Mouse (Mus musculus) midbrain, embryonic 15.5 days (tissue): ENCODE data around the gene Ppia. TPM values are rescaled to one million over a fixed set of nuclear protein-coding genes. Genes with fewer than 3 reads are reported as not detected.
"Not testable (repeated sequence)": the region's sequence is repeated elsewhere in the genome, so short reads cannot be mapped to it uniquely, and the experiment has no call there.

Experiments
- ATAC-seq: fragments of 200-750 bp; cut with Nextera tagmentation; replicated peaks from 2 replicates; pipeline ENCODE4 v1.8.0; 2017; ENCODE audit warnings: moderate TSS enrichment
- H3K27ac ChIP-seq: fragments of 300-500 bp; sonication (generic); 2 replicates; pipeline ENCODE4 v1.5.1; 2015; ENCODE audit warnings: mild to moderate bottlenecking, inconsistent platforms
- H3K27me3 ChIP-seq: fragments of 300-500 bp; sonication (generic); replicated peaks from 2 replicates; pipeline ENCODE4 v1.6.1; 2015; ENCODE audit warnings: inconsistent platforms
- H3K36me3 ChIP-seq: fragments of 300-500 bp; sonication (generic); replicated peaks from 2 replicates; pipeline ENCODE4 v1.6.1; 2015; ENCODE audit warnings: inconsistent platforms
- H3K4me1 ChIP-seq: fragments of 300-500 bp; sonication (generic); 2 replicates; pipeline ENCODE4 v1.6.1; 2015; ENCODE audit warnings: inconsistent platforms
- H3K4me2 ChIP-seq: fragments of 300-500 bp; sonication (generic); 2 replicates; pipeline ENCODE4 v1.6.1; 2015; ENCODE audit warnings: inconsistent platforms, mild to moderate bottlenecking, moderate library complexity
- H3K4me3 ChIP-seq: fragments of 300-500 bp; sonication (generic); 2 replicates; pipeline ENCODE4 v1.5.1; 2015; ENCODE audit warnings: mild to moderate bottlenecking, inconsistent platforms
- H3K9ac ChIP-seq: fragments of 300-500 bp; sonication (generic); 2 replicates; pipeline ENCODE4 v1.6.1; 2015; ENCODE audit warnings: mild to moderate bottlenecking, inconsistent platforms
- H3K9me3 ChIP-seq: fragments of 300-500 bp; sonication (generic); 2 replicates; pipeline ENCODE4 v1.6.1; 2016; ENCODE audit warnings: inconsistent platforms
- WGBS: fragments of 180-500 bp; shearing (Covaris S2); methylation state at CpG from one replicate; pipeline ENCODE4 v1.1.7; 2015; ENCODE audit warnings: mixed read lengths; 5-methylcytosine and 5-hydroxymethylcytosine counted together
- polyA plus RNA-seq: library from polyadenylated mRNA; unstranded; fragments of >200 nt; fragmentation: Nextera tagmentation; extraction: Ambion mirVana; gene quantifications from 2 replicates; pipeline ENCODE4 v1.2.1, GENCODE M21; 2015

The Ppia gene
- polyA plus RNA-seq, result 3,416 and 3,418 TPM in 2 replicates

GRCm38 (mm10) chr11:6414751-6415550 lies at the start of gene Ppia:
Gene Ppia, plus strand, starts transcription at chr11:6415443.
- whole genome bisulfite sequencing, result 10% methylated on average over 21 of the region's 21 CpGs
- H3K36me3 ChIP-seq, result peaks cover 13% of the 10 kb centered on the region
- H3K4me3 ChIP-seq, result peak within 1 kb of the TSS; percentile 83
- H3K27me3 ChIP-seq, result no peaks in the 10 kb centered on the region
- no peak; the same call in 1 of the 2 replicates for ATAC-seq
- H3K4me1 ChIP-seq, result peaks cover 30% of the 10 kb centered on the region
- H3K9ac ChIP-seq, result peak within 1 kb of the TSS; percentile 88
- peak within 1 kb of the TSS; percentile 97 for H3K27ac ChIP-seq
- H3K9me3 ChIP-seq, result no peaks in the 10 kb centered on the region
- H3K4me2 ChIP-seq, result peak within 1 kb of the TSS; percentile 88

- peak; percentile 72 for ATAC-seq
- Histone ChIP-seq H3K9me3 (no peaks in the 10 kb centered on the region), H3K27ac (no peak overlapping the region), H3K36me3 (no peaks in the 10 kb centered on the region), H3K4me2 (no peak overlapping the region; the same call in 1 of the 2 replicates), H3K4me1 (0 out of 2 replicates have a peak, but pooled peaks cover 4% of the 10 kb centered on the region), H3K9ac (no peak overlapping the region), H3K4me3 (no peak overlapping the region), H3K27me3 (no peaks in the 10 kb centered on the region)
- WGBS, result 23% methylated on average over 11 of the region's 11 CpGs
Observed at GRCm38 (mm10) chr11:6365885-6366284, 49.4 kb upstream of the Ppia start.

GRCm38 (mm10) chr11:6366434-6366833 lies 48.8 kb upstream of the Ppia start:
- H3K4me2 ChIP-seq, result no peak overlapping the region
- no peak overlapping the region for H3K4me3 ChIP-seq
- 0 out of 2 replicates have a peak, but pooled peaks cover 4% of the 10 kb centered on the region for H3K4me1 ChIP-seq
- H3K9me3 ChIP-seq, result no peaks in the 10 kb centered on the region
- 79% methylated on average over 6 of the region's 6 CpGs for WGBS
- no peak overlapping the region for H3K27ac ChIP-seq
- ATAC-seq, result no peak
- no peaks in the 10 kb centered on the region for H3K27me3 ChIP-seq
- no peaks in the 10 kb centered on the region for H3K36me3 ChIP-seq
- no peak overlapping the region for H3K9ac ChIP-seq

- Histone ChIP-seq H3K27ac (no peak overlapping the region), H3K9ac (no peak overlapping the region), H3K4me3 (no peak overlapping the region), H3K27me3 (no peaks in the 10 kb centered on the region), H3K36me3 (no peaks in the 10 kb centered on the region), H3K4me1 (0 out of 2 replicates have a peak, but pooled peaks cover 4% of the 10 kb centered on the region), H3K4me2 (no peak overlapping the region), H3K9me3 (no peaks in the 10 kb centered on the region)
- no peak for ATAC-seq
- 74% methylated on average over 4 of the region's 4 CpGs for WGBS
Observed at GRCm38 (mm10) chr11:6367156-6367555, 48.1 kb upstream of the Ppia start.

- not testable (repeated sequence) for ATAC-seq, H3K4me2 ChIP-seq, H3K4me3 ChIP-seq, H3K9me3 ChIP-seq, H3K27ac ChIP-seq, H3K4me1 ChIP-seq, H3K9ac ChIP-seq, H3K27me3 ChIP-seq, H3K36me3 ChIP-seq
- WGBS, result 77% methylated on average over 5 of the region's 5 CpGs
Observed at GRCm38 (mm10) chr11:6367986-6368385, 47.3 kb upstream of the Ppia start.

GRCm38 (mm10) chr11:6371376-6372155 lies 43.7 kb upstream of the Ppia start:
- Histone ChIP-seq H3K4me1 (no peaks in the 10 kb centered on the region), H3K4me3 (no peak overlapping the region), H3K36me3 (no peaks in the 10 kb centered on the region), H3K4me2 (no peak overlapping the region), H3K27ac (no peak overlapping the region), H3K9ac (no peak overlapping the region), H3K9me3 (no peaks in the 10 kb centered on the region), H3K27me3 (no peaks in the 10 kb centered on the region)
- ATAC-seq, result no peak
- 91% methylated on average over 11 of the region's 11 CpGs for WGBS

- H3K27me3 ChIP-seq, result no peaks in the 10 kb centered on the region
- H3K4me3 ChIP-seq, result no peak overlapping the region
- H3K9ac ChIP-seq, result no peak overlapping the region
- 89% methylated on average over 9 of the region's 9 CpGs for WGBS
- H3K4me1 ChIP-seq, result no peaks in the 10 kb centered on the region
- ATAC-seq, result no peak
- H3K27ac ChIP-seq, result no peak overlapping the region
- H3K9me3 ChIP-seq, result no peaks in the 10 kb centered on the region
- H3K36me3 ChIP-seq, result no peaks in the 10 kb centered on the region
- no peak overlapping the region for H3K4me2 ChIP-seq
Observed at GRCm38 (mm10) chr11:6372784-6373183, 42.5 kb upstream of the Ppia start.

GRCm38 (mm10) chr11:6380916-6381315 lies 34.3 kb upstream of the Ppia start:
- Histone ChIP-seq H3K4me2 (no peak overlapping the region), H3K4me3 (no peak overlapping the region), H3K4me1 (no peaks in the 10 kb centered on the region), H3K27ac (no peak overlapping the region), H3K36me3 (no peaks in the 10 kb centered on the region), H3K9ac (no peak overlapping the region), H3K27me3 (no peaks in the 10 kb centered on the region), H3K9me3 (no peaks in the 10 kb centered on the region)
- ATAC-seq, result no peak
- 87% methylated on average over 6 of the region's 6 CpGs for WGBS

- Histone ChIP-seq H3K27me3 (no peaks in the 10 kb centered on the region), H3K4me1 (peaks cover 30% of the 10 kb centered on the region), H3K27ac (peak overlapping the region; percentile 97), H3K9ac (no peak overlapping the region), H3K4me3 (peak overlapping the region; percentile 99; the same call in 1 of the 2 replicates), H3K36me3 (peaks cover 7% of the 10 kb centered on the region; the same call in 1 of the 2 replicates), H3K9me3 (no peaks in the 10 kb centered on the region), H3K4me2 (peak overlapping the region; percentile 47)
- WGBS, result 88% methylated on average over 6 of the region's 6 CpGs
- no peak for ATAC-seq
Observed at GRCm38 (mm10) chr11:6388126-6388725, 27.0 kb upstream of the Ppia start.

GRCm38 (mm10) chr11:6388726-6389413 lies 26.4 kb upstream of the Ppia start, which contains the start of gene Zmiz2:
Gene Zmiz2, plus strand, starts transcription at chr11:6389074.
- Histone ChIP-seq H3K27me3 (no peaks in the 10 kb centered on the region), H3K36me3 (peaks cover 7% of the 10 kb centered on the region; the same call in 1 of the 2 replicates), H3K9me3 (no peaks in the 10 kb centered on the region), H3K9ac (peak within 1 kb of the TSS; percentile 96), H3K4me2 (peak within 1 kb of the TSS; percentile 57), H3K4me3 (peak within 1 kb of the TSS; percentile 99), H3K4me1 (peaks cover 32% of the 10 kb centered on the region), H3K27ac (peak within 1 kb of the TSS; percentile 97)
- peak; percentile 98 for ATAC-seq
- 7% methylated on average over 56 of the region's 60 CpGs for WGBS

- H3K27ac ChIP-seq, result peak overlapping the region; percentile 97
- peaks cover 7% of the 10 kb centered on the region; the same call in 1 of the 2 replicates for H3K36me3 ChIP-seq
- H3K27me3 ChIP-seq, result no peaks in the 10 kb centered on the region
- no peaks in the 10 kb centered on the region for H3K9me3 ChIP-seq
- WGBS, result under 1% methylated on average over 37 of the region's 43 CpGs
- peak overlapping the region; percentile 96 for H3K9ac ChIP-seq
- peak; percentile 71 for ATAC-seq
- peak overlapping the region; percentile 99 for H3K4me3 ChIP-seq
- peaks cover 33% of the 10 kb centered on the region for H3K4me1 ChIP-seq
- peak overlapping the region; percentile 57 for H3K4me2 ChIP-seq
Observed at GRCm38 (mm10) chr11:6389483-6389921, 25.7 kb upstream of the Ppia start.
